Mouse (Mus musculus): ENCODE data around the gene Iqcb1.

DNA sequence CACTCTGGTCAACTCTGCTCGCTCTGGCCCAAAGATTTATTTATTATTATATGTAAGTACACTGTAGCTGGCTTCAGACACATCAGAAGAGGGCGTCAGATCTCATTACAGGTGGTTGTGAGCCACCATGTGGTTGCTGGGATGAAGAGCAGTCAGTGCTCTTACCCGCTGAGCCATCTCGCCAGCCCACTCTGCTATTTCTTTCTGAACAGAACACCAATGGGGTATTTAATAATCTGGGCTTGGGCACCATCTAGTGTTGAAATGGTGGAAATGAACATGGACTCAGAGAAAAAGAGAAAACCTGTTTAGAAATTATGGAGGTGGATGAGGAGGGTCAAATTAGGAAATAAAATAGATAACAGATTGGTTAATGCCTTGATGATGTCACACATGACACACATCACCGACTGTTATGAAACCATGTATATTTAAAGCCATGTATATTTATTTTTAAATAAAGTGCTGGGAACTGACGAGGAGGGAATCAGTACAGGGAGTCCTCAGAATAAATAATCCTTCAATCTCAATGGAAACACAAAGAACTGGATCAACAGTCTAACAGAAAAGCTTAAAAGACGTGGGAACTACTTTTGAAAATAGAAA is 10.8 kb upstream of the Iqcb1 start:
- TF ChIP-seq CTCF (IDR thresholded peaks at IDR 0.05; ENCODE audit: control insufficient read depth, insufficient read depth, low read length) (peak; percentile 31; the same call in 1 of the 2 replicates), POLR2A (IDR thresholded peaks at IDR 0.05; ENCODE audit: borderline replicate concordance, control insufficient read depth, low read depth, low read length) (no peak)
